Mouse (Mus musculus) midbrain, embryonic 11.5 days (tissue): ENCODE results near the gene Rabac1. TPM values are rescaled to one million over a fixed set of nuclear protein-coding genes. Genes with fewer than 3 reads are reported as not detected.

Source experiments
- ATAC-seq: fragments of 200-750 bp; cut with Nextera tagmentation; 2 replicates; pipeline ENCODE4 v1.8.0; 2017; ENCODE audit warnings: moderate TSS enrichment, moderate library complexity; ENCODE audit not compliant: low FRiP score
- DNase-seq: peaks from one replicate; pipeline ENCODE4 v3.0.0; 2015; ENCODE audit warnings: low spot score; ENCODE audit errors: missing footprints
- H3K27ac ChIP-seq: fragments of 300-500 bp; sonication (generic); 2 replicates; pipeline ENCODE4 v1.5.1; 2014; ENCODE audit warnings: low read depth, low read length
- H3K27me3 ChIP-seq: fragments of 300-500 bp; sonication (generic); 2 replicates; pipeline ENCODE4 v1.6.1; 2014; ENCODE audit warnings: mild to moderate bottlenecking, low read length, moderate library complexity, mixed read lengths; ENCODE audit not compliant: control insufficient read depth, insufficient read depth
- H3K36me3 ChIP-seq: fragments of 300-500 bp; sonication (generic); 2 replicates; pipeline ENCODE4 v1.6.1; 2014; ENCODE audit warnings: mild to moderate bottlenecking, low read length, moderate library complexity, mixed read lengths; ENCODE audit not compliant: control insufficient read depth, insufficient read depth
- H3K4me1 ChIP-seq: fragments of 300-500 bp; sonication (generic); 2 replicates; pipeline ENCODE4 v1.6.1; 2014; ENCODE audit warnings: low read length; ENCODE audit not compliant: control insufficient read depth, insufficient read depth
- H3K4me2 ChIP-seq: fragments of 300-500 bp; sonication (generic); 2 replicates; pipeline ENCODE4 v1.6.1; 2014; ENCODE audit warnings: mild to moderate bottlenecking, moderate library complexity
- H3K4me3 ChIP-seq: fragments of 300-500 bp; sonication (generic); 2 replicates; pipeline ENCODE4 v1.5.1; 2014; ENCODE audit warnings: low read depth, low read length
- H3K9ac ChIP-seq: fragments of 300-500 bp; sonication (generic); 2 replicates; pipeline ENCODE4 v1.6.1; 2014; ENCODE audit warnings: low read length
- H3K9me3 ChIP-seq: fragments of 300-500 bp; sonication (generic); 2 replicates; pipeline ENCODE4 v1.6.1; 2016; ENCODE audit warnings: low read length; ENCODE audit not compliant: control insufficient read depth
- WGBS: fragments of 180-500 bp; shearing (Covaris S2); extraction: QIAGEN DNeasy Blood & Tissue Kit; methylation state at CpG from one replicate; pipeline ENCODE4 v1.1.7; 2014; 5-methylcytosine and 5-hydroxymethylcytosine counted together
- polyA plus RNA-seq: library from polyadenylated mRNA; unstranded; fragments of >200 nt; fragmentation: Nextera tagmentation; extraction: Ambion mirVana; gene quantifications from 2 replicates; pipeline ENCODE4 v1.2.1, GENCODE M21; 2014

Gene Rabac1
- polyA plus RNA-seq, 1 experiment from 2014 or later = 110 TPM

- WGBS = 90% methylated on average over 14 of the region's 14 CpGs
- no peaks in the 10 kb centered on the region for H3K9me3 ChIP-seq
- no peaks in the 10 kb centered on the region for H3K4me1 ChIP-seq
- DNase-seq = no peak
- H3K4me3 ChIP-seq = no peak overlapping the region
- no peak overlapping the region for H3K9ac ChIP-seq
- no peaks in the 10 kb centered on the region for H3K27me3 ChIP-seq
- H3K4me2 ChIP-seq = no peak overlapping the region
- ATAC-seq = no peak
- H3K27ac ChIP-seq = no peak overlapping the region
- 0 out of 2 replicates have a peak, but pooled peaks cover 3% of the 10 kb centered on the region for H3K36me3 ChIP-seq
These were observed 15.4 kb upstream of the Rabac1 start for GRCm38 (mm10) chr7:24987941-24988340.

- WGBS = 75% methylated on average over 5 of the region's 5 CpGs
- Histone ChIP-seq H3K4me1 (no peaks in the 10 kb centered on the region), H3K9me3 (no peaks in the 10 kb centered on the region), H3K9ac (no peak overlapping the region), H3K4me2 (no peak overlapping the region), H3K4me3 (no peak overlapping the region), H3K27ac (no peak overlapping the region), H3K36me3 (0 out of 2 replicates have a peak, but pooled peaks cover 3% of the 10 kb centered on the region), H3K27me3 (no peaks in the 10 kb centered on the region)
- ATAC-seq (no peak), DNase-seq (no peak)
These were observed 13.2 kb upstream of the Rabac1 start for GRCm38 (mm10) chr7:24985799-24986198.

DNA sequence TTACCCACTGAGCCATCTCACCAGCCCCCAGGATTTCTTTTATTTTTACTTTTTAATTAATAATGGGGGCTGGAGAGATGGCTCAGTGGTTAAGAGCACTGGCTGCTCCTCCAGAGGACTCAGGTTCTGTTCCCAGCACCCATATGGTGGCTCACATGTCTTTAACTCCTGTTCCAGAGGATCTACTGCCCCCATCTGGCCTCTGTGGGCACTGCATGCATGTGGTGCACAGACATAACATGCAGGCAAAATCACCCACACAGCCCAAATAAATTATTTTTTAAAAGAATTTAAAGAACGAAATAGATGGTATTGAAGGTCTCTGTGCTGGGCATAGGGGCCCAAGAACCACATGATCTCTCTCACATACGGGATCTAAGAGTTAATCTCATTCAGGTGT is 11.8 kb upstream of the Rabac1 start:
- DNase-seq (no peak), ATAC-seq (no peak)
- H3K9ac ChIP-seq = no peak overlapping the region
- no peaks in the 10 kb centered on the region for H3K9me3 ChIP-seq
- 94% methylated on average over 2 of the region's 2 CpGs for WGBS
- 0 out of 2 replicates have a peak, but pooled peaks cover 3% of the 10 kb centered on the region for H3K36me3 ChIP-seq
- H3K27ac ChIP-seq = no peak overlapping the region
- no peak overlapping the region for H3K4me2 ChIP-seq
- no peak overlapping the region for H3K4me3 ChIP-seq
- no peaks in the 10 kb centered on the region for H3K4me1 ChIP-seq
- H3K27me3 ChIP-seq = no peaks in the 10 kb centered on the region

- ATAC-seq (no peak), DNase-seq (no peak)
- no peak overlapping the region for H3K27ac ChIP-seq
- H3K4me3 ChIP-seq = no peak overlapping the region
- H3K36me3 ChIP-seq = 0 out of 2 replicates have a peak, but pooled peaks cover 3% of the 10 kb centered on the region
- no peak overlapping the region for H3K4me2 ChIP-seq
- no peak overlapping the region for H3K9ac ChIP-seq
- no peaks in the 10 kb centered on the region for H3K27me3 ChIP-seq
- WGBS = 85% methylated on average over 5 of the region's 5 CpGs
- H3K9me3 ChIP-seq = no peaks in the 10 kb centered on the region
- no peaks in the 10 kb centered on the region for H3K4me1 ChIP-seq
These were observed 10.8 kb upstream of the Rabac1 start for GRCm38 (mm10) chr7:24983396-24983795.

DNA sequence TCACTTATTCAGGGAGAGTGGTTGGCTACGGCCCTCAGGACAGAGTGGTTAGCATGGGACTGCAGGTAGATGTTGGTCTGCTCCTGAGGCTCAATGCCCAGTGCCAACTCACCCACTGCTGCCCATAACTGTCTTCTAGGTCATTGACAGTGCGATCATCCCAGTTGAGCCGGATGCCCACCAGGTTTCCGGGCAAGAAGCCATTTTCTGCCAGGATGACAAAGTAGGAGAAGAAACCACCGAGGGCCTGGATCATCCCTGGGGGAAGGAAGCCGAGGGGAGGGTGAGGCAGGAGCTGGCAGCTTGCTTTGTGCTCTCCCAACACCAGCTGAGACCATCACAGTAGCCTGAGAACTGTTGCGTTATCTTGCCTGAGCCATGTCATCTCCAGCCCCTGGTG is 7.9 kb upstream of the Rabac1 start:
- 0 out of 2 replicates have a peak, but pooled peaks cover 3% of the 10 kb centered on the region for H3K36me3 ChIP-seq
- ATAC-seq (no peak), DNase-seq (no peak)
- H3K9me3 ChIP-seq = no peaks in the 10 kb centered on the region
- H3K4me3 ChIP-seq = no peak overlapping the region
- 85% methylated on average over 7 of the region's 7 CpGs for WGBS
- H3K27me3 ChIP-seq = no peaks in the 10 kb centered on the region
- H3K9ac ChIP-seq = no peak overlapping the region
- no peak overlapping the region for H3K4me2 ChIP-seq
- H3K27ac ChIP-seq = no peak overlapping the region
- H3K4me1 ChIP-seq = no peaks in the 10 kb centered on the region

GRCm38 (mm10) chr7:24978781-24979180 is 6.2 kb upstream of the Rabac1 start:
- no peak overlapping the region for H3K4me2 ChIP-seq
- no peaks in the 10 kb centered on the region for H3K9me3 ChIP-seq
- no peaks in the 10 kb centered on the region for H3K36me3 ChIP-seq
- H3K9ac ChIP-seq = no peak overlapping the region
- H3K27me3 ChIP-seq = no peaks in the 10 kb centered on the region
- ATAC-seq (no peak), DNase-seq (no peak)
- H3K27ac ChIP-seq = no peak overlapping the region
- H3K4me1 ChIP-seq = no peaks in the 10 kb centered on the region
- H3K4me3 ChIP-seq = no peak overlapping the region
- 91% methylated on average over 7 of the region's 7 CpGs for WGBS

DNA sequence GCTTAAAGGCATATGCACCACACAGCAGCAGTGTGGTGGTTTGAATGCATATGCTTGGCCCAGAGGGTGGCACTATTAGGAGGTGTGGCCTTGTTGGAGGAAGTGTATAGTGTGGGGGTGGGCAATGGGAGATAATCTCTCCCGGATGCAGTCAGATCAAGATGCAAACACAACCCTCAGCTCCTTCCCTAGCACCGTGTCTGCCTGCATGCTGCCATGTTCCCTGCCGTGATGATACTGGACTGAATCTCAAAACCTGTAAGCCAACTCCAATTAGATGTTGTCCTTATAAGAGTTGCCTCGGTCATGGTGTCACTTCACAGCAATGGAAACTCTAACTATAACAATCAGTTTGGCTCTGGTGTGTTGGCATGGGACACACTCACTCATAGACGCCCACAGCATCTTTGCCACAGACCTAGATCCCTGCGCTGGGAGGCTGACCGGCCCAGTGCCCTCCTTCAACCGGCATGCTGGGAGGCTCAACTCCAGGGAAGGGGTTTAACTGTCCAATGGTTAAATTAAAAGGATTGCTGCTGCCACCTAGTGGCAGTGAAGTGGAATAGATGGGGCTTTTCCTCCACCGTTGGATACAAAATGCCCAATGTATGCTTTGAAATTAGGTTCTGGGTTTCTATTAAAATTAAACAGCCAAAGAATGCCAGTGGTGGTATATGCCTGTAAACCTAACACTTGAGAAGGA is 2.5 kb upstream of the Rabac1 start:
- H3K9ac ChIP-seq = no peak overlapping the region
- ATAC-seq = no peak
- no peaks in the 10 kb centered on the region for H3K27me3 ChIP-seq
- WGBS = 29% methylated on average over 9 of the region's 9 CpGs
- no peak overlapping the region for H3K27ac ChIP-seq
- peak; percentile 89 for DNase-seq
- no peaks in the 10 kb centered on the region for H3K36me3 ChIP-seq
- no peaks in the 10 kb centered on the region for H3K9me3 ChIP-seq
- H3K4me3 ChIP-seq = no peak overlapping the region
- H3K4me1 ChIP-seq = peaks cover 5% of the 10 kb centered on the region; the same call in 1 of the 2 replicates
- H3K4me2 ChIP-seq = no peak overlapping the region

GRCm38 (mm10) chr7:24973902-24974301 is 1.3 kb upstream of the Rabac1 start:
- Histone ChIP-seq H3K27me3 (no peaks in the 10 kb centered on the region), H3K27ac (no peak overlapping the region), H3K36me3 (no peaks in the 10 kb centered on the region), H3K9me3 (no peaks in the 10 kb centered on the region), H3K9ac (no peak overlapping the region), H3K4me3 (no peak overlapping the region), H3K4me2 (no peak overlapping the region), H3K4me1 (peaks cover 5% of the 10 kb centered on the region; the same call in 1 of the 2 replicates)
- ATAC-seq = no peak
- WGBS = 71% methylated on average over 5 of the region's 5 CpGs
- DNase-seq = no peak

GRCm38 (mm10) chr7:24973208-24973607 is 654 bp upstream of the Rabac1 start:
- Histone ChIP-seq H3K9me3 (no peaks in the 10 kb centered on the region), H3K27me3 (no peaks in the 10 kb centered on the region), H3K4me1 (peaks cover 5% of the 10 kb centered on the region; the same call in 1 of the 2 replicates), H3K4me2 (no peak overlapping the region), H3K36me3 (no peaks in the 10 kb centered on the region), H3K27ac (no peak overlapping the region), H3K9ac (no peak overlapping the region), H3K4me3 (no peak overlapping the region)
- no peak for ATAC-seq
- 84% methylated on average over 4 of the region's 4 CpGs for whole genome bisulfite sequencing
- DNase-seq = no peak
